Mouse (Mus musculus): Measurements from ENCODE around the gene Gm14444. TPM values are rescaled to one million over a fixed set of nuclear protein-coding genes. Genes with fewer than 3 reads are reported as not detected.
"Not testable (repeated sequence)": the region's sequence is repeated elsewhere in the genome, so short reads cannot be mapped to it uniquely, and the experiment has no call there.

Gm14444 gene
- not detected in 2 replicates for polyA plus RNA-seq (2015; fragmentation: Nextera tagmentation; extraction: Ambion mirVana)

GRCm38 (mm10) chr2:175010022-175010421 is at the start of gene Gm14444:
Gm14444 (plus strand) TSS chr2:175010241.
- H3K4me1 ChIP-seq (ENCODE audit: control insufficient read depth, insufficient read depth, low read length); H3K27me3 ChIP-seq (ENCODE audit: control insufficient read depth, insufficient read depth, low read depth, low read length); H3K4me2 ChIP-seq (ENCODE audit: low read length); H3K27ac ChIP-seq (ENCODE audit: low read length); H3K9ac ChIP-seq (ENCODE audit: low read depth, low read length); H3K4me3 ChIP-seq (ENCODE audit: low read depth, low read length); H3K36me3 ChIP-seq (ENCODE audit: control insufficient read depth, insufficient read depth, low read length); H3K9me3 ChIP-seq (replicated peaks; ENCODE audit: control insufficient read depth, low read length, poor library complexity, severe bottlenecking); ATAC-seq: not testable (repeated sequence)
- 79% methylated on average over 1 of the region's 1 CpGs for WGBS

GRCm38 (mm10) chr2:174965466-174965865 is 44.6 kb upstream of the Gm14444 start:
- H3K4me3 ChIP-seq (ENCODE audit: low read depth, low read length); H3K9ac ChIP-seq (ENCODE audit: low read depth, low read length); H3K27me3 ChIP-seq (ENCODE audit: control insufficient read depth, insufficient read depth, low read depth, low read length); H3K9me3 ChIP-seq (replicated peaks; ENCODE audit: control insufficient read depth, low read length, poor library complexity, severe bottlenecking); ATAC-seq; H3K4me2 ChIP-seq (ENCODE audit: low read length); H3K27ac ChIP-seq (ENCODE audit: low read length); H3K4me1 ChIP-seq (ENCODE audit: control insufficient read depth, insufficient read depth, low read length); H3K36me3 ChIP-seq (ENCODE audit: control insufficient read depth, insufficient read depth, low read length): not testable (repeated sequence)
- WGBS = 76% methylated on average over 3 of the region's 3 CpGs

- not testable (repeated sequence) for H3K27ac ChIP-seq (ENCODE audit: low read length); H3K4me2 ChIP-seq (ENCODE audit: low read length); H3K36me3 ChIP-seq (ENCODE audit: control insufficient read depth, insufficient read depth, low read length); H3K9ac ChIP-seq (ENCODE audit: low read depth, low read length); ATAC-seq; H3K4me1 ChIP-seq (ENCODE audit: control insufficient read depth, insufficient read depth, low read length); H3K4me3 ChIP-seq (ENCODE audit: low read depth, low read length); H3K27me3 ChIP-seq (ENCODE audit: control insufficient read depth, insufficient read depth, low read depth, low read length); H3K9me3 ChIP-seq (replicated peaks; ENCODE audit: control insufficient read depth, low read length, poor library complexity, severe bottlenecking)
- WGBS = 97% methylated on average over 23 of the region's 27 CpGs
These were observed 34.2 kb downstream of the Gm14444 start for GRCm38 (mm10) chr2:175044268-175044667.

- H3K36me3 ChIP-seq (ENCODE audit: control insufficient read depth, insufficient read depth, low read length); H3K4me2 ChIP-seq (ENCODE audit: low read length); H3K27ac ChIP-seq (ENCODE audit: low read length); ATAC-seq; H3K4me3 ChIP-seq (ENCODE audit: low read depth, low read length); H3K4me1 ChIP-seq (ENCODE audit: control insufficient read depth, insufficient read depth, low read length); H3K9me3 ChIP-seq (replicated peaks; ENCODE audit: control insufficient read depth, low read length, poor library complexity, severe bottlenecking); H3K27me3 ChIP-seq (ENCODE audit: control insufficient read depth, insufficient read depth, low read depth, low read length); H3K9ac ChIP-seq (ENCODE audit: low read depth, low read length): not testable (repeated sequence)
- 77% methylated on average over 1 of the region's 1 CpGs for WGBS
These were observed 57.7 kb downstream of the Gm14444 start, which contains the start of gene Gm14393 for GRCm38 (mm10) chr2:175067681-175068261. Gm14393 (minus strand) TSS chr2:175067781.

Other genes starting within 250 kb of the Gm14444 start
- gene Edn3, start 249.6 kb upstream of the Gm14444 start, polyA plus RNA-seq (2015; fragmentation: Nextera tagmentation; extraction: Ambion mirVana) = 5.5 and 5.6 TPM in 2 replicates
- gene Gm14393, start 57.5 kb downstream of the Gm14444 start, polyA plus RNA-seq (2015; fragmentation: Nextera tagmentation; extraction: Ambion mirVana) = 0.55 and 0.91 TPM in 2 replicates
- 5.7 and 6.6 TPM in 2 replicates for gene Gm14399, start 131.8 kb downstream of the Gm14444 start, polyA plus RNA-seq (2015; fragmentation: Nextera tagmentation; extraction: Ambion mirVana)
- 1.3 and 1.5 TPM in 2 replicates for gene Gm14443, start 165.6 kb downstream of the Gm14444 start, polyA plus RNA-seq (2015; fragmentation: Nextera tagmentation; extraction: Ambion mirVana)
- gene Gm14391, start 196.7 kb downstream of the Gm14444 start, polyA plus RNA-seq (2015; fragmentation: Nextera tagmentation; extraction: Ambion mirVana) = 7.3 and 9.8 TPM in 2 replicates

All from midbrain, embryonic 16.5 days (tissue).